Mouse (Mus musculus): ENCODE data around the gene Gm38431. TPM values are rescaled to one million over a fixed set of nuclear protein-coding genes. Genes with fewer than 3 reads are reported as not detected.
A peak's percentile ranks its signal among the peaks of the same experiment; 100 is the strongest.

The Gm38431 gene
- total and polyA plus RNA-seq, 3 experiments, result 0.31 to 2.3 (median 0.34) TPM

DNA sequence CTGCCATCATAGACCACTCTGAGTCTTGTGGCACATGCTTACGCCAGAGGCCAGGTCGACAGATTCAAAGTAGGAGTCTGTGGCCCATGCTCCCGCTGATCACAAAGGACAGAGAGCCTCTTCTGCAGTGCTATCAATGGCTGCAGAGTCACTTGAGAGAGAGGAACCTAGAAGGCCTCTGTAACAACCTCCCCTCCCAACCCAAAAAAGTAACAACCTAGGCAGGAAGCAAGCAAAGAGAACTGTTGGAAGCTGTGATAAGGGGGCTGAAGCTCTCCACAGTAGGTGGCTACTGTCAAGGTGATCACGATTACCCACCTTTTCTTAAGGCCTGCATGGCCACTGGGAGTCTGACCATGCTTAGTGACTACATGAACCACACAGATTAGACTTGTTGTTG, 48.2 kb downstream of the Gm38431 start:
- Histone ChIP-seq H3K4me3 (no peak overlapping the region), H3K79me2 (replicated peaks; ENCODE audit: control insufficient read depth, insufficient read depth, low read length) (no peaks in the 10 kb centered on the region), H3K9ac (ENCODE audit: low read depth, low read length) (no peak overlapping the region), H3K36me3 (ENCODE audit: control insufficient read depth, insufficient read depth, low read length) (no peaks in the 10 kb centered on the region), H3K27me3 (ENCODE audit: control insufficient read depth, insufficient read depth, low read length) (no peaks in the 10 kb centered on the region), H3K27ac (no peak overlapping the region), H3K4me1 (ENCODE audit: control insufficient read depth, insufficient read depth, low read length) (no peaks in the 10 kb centered on the region)
- no peak for DNase-seq
- WGBS, result 86% methylated on average over 4 of the region's 4 CpGs
- TF ChIP-seq CTCF (IDR thresholded peaks at IDR 0.05) (no peak), EP300 (IDR thresholded peaks at IDR 0.05; ENCODE audit: insufficient read depth, low read depth, low read length) (no peak)
- intact Hi-C loops (cut with DNase I), result no loop called here

DNA sequence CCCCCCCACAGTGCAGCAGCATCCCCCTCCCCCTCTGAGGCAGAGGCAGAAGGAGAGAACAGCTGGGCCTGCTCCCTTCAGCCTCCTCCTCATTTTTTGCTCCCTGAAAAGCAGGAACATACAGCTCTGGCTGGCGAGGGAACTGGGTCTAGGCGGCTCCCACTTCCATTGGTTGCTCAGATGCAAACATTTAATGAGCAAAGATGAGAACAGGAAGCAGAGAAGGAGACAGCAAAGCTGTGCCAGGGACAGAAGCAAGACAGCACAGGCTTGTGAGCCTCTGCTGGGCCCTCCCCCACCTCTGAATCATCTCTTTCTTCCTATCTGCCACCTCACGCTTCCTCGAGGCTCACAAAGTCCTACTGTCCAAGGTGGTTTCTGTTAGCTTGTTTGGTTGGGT, 50.5 kb downstream of the Gm38431 start:
- WGBS, result 52% methylated on average over 4 of the region's 4 CpGs
- peaks cover 3% of the 10 kb centered on the region; the same call in 1 of the 2 replicates for H3K27me3 ChIP-seq (ENCODE audit: control insufficient read depth, insufficient read depth, low read length)
- intact Hi-C loops (cut with DNase I), result no loop called here

DNA sequence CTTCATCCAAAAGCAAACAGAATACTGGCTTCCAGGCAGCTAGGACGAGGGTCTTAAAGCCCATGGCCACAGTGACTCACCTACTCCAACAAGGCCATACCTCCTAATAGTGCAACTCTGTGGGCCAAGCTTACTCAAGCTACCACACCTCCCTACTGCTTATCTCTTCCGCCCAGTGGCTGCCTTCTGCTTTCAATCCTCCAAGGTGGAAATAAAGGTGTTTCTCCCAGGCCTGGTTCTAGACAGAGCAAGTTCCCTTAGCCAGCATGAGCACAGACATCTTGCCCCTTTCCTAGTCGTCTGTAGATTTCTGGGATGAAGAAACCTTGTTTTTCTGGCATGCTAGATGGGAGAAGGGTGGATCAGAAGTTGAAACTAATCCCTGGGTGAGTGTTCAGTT, 52.0 kb downstream of the Gm38431 start:
- Histone ChIP-seq H3K27me3 (ENCODE audit: control insufficient read depth, insufficient read depth, low read length) (peaks cover 8% of the 10 kb centered on the region), H3K79me2 (replicated peaks; ENCODE audit: control insufficient read depth, insufficient read depth, low read length) (no peaks in the 10 kb centered on the region), H3K4me1 (ENCODE audit: control insufficient read depth, insufficient read depth, low read length) (no peaks in the 10 kb centered on the region), H3K9ac (ENCODE audit: low read depth, low read length) (no peak overlapping the region), H3K4me3 (no peak overlapping the region), H3K36me3 (ENCODE audit: control insufficient read depth, insufficient read depth, low read length) (no peaks in the 10 kb centered on the region), H3K27ac (no peak overlapping the region)
- intact Hi-C loops (cut with DNase I), result no loop called here
- 81% methylated on average over 3 of the region's 3 CpGs for WGBS
- no peak for TF ChIP-seq POLR2A (IDR thresholded peaks at IDR 0.05; ENCODE audit: insufficient read depth, low read depth, low read length)
- TF ChIP-seq EP300 (IDR thresholded peaks at IDR 0.05; ENCODE audit: insufficient read depth, low read depth, low read length), result no peak
- TF ChIP-seq CTCF (IDR thresholded peaks at IDR 0.05), result no peak
- no peak for DNase-seq

More for the DNA sequence above, 50.5 kb downstream of the Gm38431 start:
- TF ChIP-seq POLR2A (IDR thresholded peaks at IDR 0.05; ENCODE audit: insufficient read depth, low read depth, low read length) (no peak), CTCF (IDR thresholded peaks at IDR 0.05) (no peak), EP300 (IDR thresholded peaks at IDR 0.05; ENCODE audit: insufficient read depth, low read depth, low read length) (no peak)
- no peaks in the 10 kb centered on the region for H3K36me3 ChIP-seq (ENCODE audit: control insufficient read depth, insufficient read depth, low read length)
- no peak overlapping the region for H3K9ac ChIP-seq (ENCODE audit: low read depth, low read length)
- no peak overlapping the region for H3K27ac ChIP-seq
- no peak overlapping the region for H3K4me3 ChIP-seq
- no peaks in the 10 kb centered on the region for H3K4me1 ChIP-seq (ENCODE audit: control insufficient read depth, insufficient read depth, low read length)
- no peak for DNase-seq
- no peaks in the 10 kb centered on the region for H3K79me2 ChIP-seq (replicated peaks; ENCODE audit: control insufficient read depth, insufficient read depth, low read length)

DNA sequence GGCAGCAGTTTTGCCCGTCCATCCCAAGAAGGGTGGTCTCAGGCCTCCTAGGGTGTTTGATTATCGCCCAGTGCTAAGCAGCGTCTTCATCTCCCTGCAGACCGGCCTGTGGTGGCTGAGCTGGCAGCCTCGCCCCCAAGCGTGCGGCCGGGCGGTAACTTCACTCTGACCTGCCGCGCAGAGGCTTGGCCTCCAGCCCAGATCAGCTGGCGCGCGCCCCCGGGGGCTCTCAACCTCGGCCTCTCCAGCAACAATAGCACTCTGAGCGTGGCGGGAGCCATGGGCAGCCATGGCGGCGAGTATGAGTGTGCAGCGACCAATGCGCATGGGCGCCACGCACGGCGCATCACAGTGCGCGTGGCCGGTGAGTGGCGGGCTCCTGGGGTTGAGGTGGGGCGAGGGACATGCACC, 54.3 kb downstream of the Gm38431 start:
- Histone ChIP-seq H3K4me1 (ENCODE audit: control insufficient read depth, insufficient read depth, low read length) (no peaks in the 10 kb centered on the region; the same call in 1 of the 2 replicates), H3K36me3 (ENCODE audit: control insufficient read depth, insufficient read depth, low read length) (no peaks in the 10 kb centered on the region), H3K9ac (ENCODE audit: low read depth, low read length) (no peak overlapping the region), H3K27me3 (ENCODE audit: control insufficient read depth, insufficient read depth, low read length) (peaks cover 11% of the 10 kb centered on the region), H3K4me3 (no peak overlapping the region), H3K79me2 (replicated peaks; ENCODE audit: control insufficient read depth, insufficient read depth, low read length) (no peaks in the 10 kb centered on the region), H3K27ac (no peak overlapping the region)
- TF ChIP-seq EP300 (IDR thresholded peaks at IDR 0.05; ENCODE audit: insufficient read depth, low read depth, low read length), result no peak
- TF ChIP-seq CTCF (IDR thresholded peaks at IDR 0.05), result no peak
- no peak for TF ChIP-seq POLR2A (IDR thresholded peaks at IDR 0.05; ENCODE audit: insufficient read depth, low read depth, low read length)
- peak; percentile 46 to 55 for DNase-seq
- WGBS, result 5% methylated on average over 31 of the region's 31 CpGs
- intact Hi-C loops (cut with DNase I), result no loop called here

DNA sequence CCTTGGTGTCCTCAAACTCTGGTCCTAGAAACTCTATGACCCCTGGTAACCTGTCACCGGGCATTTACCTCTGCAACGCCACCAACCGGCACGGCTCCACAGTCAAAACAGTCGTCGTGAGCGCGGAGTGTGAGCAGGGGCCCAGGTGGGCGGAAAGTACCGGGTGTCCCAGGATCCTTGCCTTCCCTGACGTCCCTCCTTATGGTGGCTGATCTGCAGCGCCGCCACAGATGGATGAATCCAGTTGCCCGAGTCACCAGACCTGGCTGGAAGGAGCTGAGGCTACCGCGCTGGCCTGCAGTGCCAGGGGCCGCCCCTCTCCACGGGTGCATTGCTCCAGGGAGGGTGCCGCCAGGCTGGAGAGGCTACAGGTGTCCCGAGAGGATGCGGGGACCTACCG, 55.1 kb downstream of the Gm38431 start:
- Histone ChIP-seq H3K4me3 (no peak overlapping the region), H3K27ac (no peak overlapping the region), H3K4me1 (ENCODE audit: control insufficient read depth, insufficient read depth, low read length) (no peaks in the 10 kb centered on the region; the same call in 1 of the 2 replicates), H3K9ac (ENCODE audit: low read depth, low read length) (no peak overlapping the region), H3K36me3 (ENCODE audit: control insufficient read depth, insufficient read depth, low read length) (no peaks in the 10 kb centered on the region), H3K79me2 (replicated peaks; ENCODE audit: control insufficient read depth, insufficient read depth, low read length) (no peaks in the 10 kb centered on the region), H3K27me3 (ENCODE audit: control insufficient read depth, insufficient read depth, low read length) (peaks cover 11% of the 10 kb centered on the region)
- WGBS, result 6% methylated on average over 22 of the region's 22 CpGs
- TF ChIP-seq CTCF (IDR thresholded peaks at IDR 0.05), result no peak
- no peak for TF ChIP-seq POLR2A (IDR thresholded peaks at IDR 0.05; ENCODE audit: insufficient read depth, low read depth, low read length)
- no peak for TF ChIP-seq EP300 (IDR thresholded peaks at IDR 0.05; ENCODE audit: insufficient read depth, low read depth, low read length)
- intact Hi-C loops (cut with DNase I), result no loop called here
- no peak for DNase-seq

DNA sequence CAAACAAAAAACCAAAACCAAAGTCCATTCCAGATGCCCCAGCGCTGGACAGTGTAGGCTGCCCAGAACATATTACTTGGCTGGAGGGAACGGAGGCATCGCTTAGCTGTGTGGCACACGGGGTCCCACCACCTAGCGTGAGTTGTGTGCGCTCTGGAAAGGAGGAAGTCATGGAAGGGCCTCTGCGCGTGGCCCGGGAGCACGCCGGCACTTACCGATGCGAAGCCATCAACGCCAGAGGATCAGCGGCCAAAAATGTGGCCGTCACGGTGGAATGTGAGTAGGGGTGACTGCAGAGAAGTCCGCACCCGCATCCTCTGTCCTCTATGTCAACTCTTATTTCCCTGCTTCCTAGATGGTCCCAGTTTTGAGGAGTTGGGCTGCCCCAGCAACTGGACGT, 55.6 kb downstream of the Gm38431 start:
- Histone ChIP-seq H3K4me3 (no peak overlapping the region), H3K36me3 (ENCODE audit: control insufficient read depth, insufficient read depth, low read length) (no peaks in the 10 kb centered on the region), H3K4me1 (ENCODE audit: control insufficient read depth, insufficient read depth, low read length) (no peaks in the 10 kb centered on the region; the same call in 1 of the 2 replicates), H3K9ac (ENCODE audit: low read depth, low read length) (no peak overlapping the region), H3K27me3 (ENCODE audit: control insufficient read depth, insufficient read depth, low read length) (peaks cover 11% of the 10 kb centered on the region), H3K79me2 (replicated peaks; ENCODE audit: control insufficient read depth, insufficient read depth, low read length) (no peaks in the 10 kb centered on the region), H3K27ac (no peak overlapping the region)
- WGBS, result 18% methylated on average over 20 of the region's 20 CpGs
- TF ChIP-seq POLR2A (IDR thresholded peaks at IDR 0.05; ENCODE audit: insufficient read depth, low read depth, low read length) (no peak), EP300 (IDR thresholded peaks at IDR 0.05; ENCODE audit: insufficient read depth, low read depth, low read length) (no peak), CTCF (IDR thresholded peaks at IDR 0.05) (no peak)
- no peak for DNase-seq
- intact Hi-C loops (cut with DNase I), result no loop called here
